Mouse (Mus musculus): ENCODE results near the gene Zfp14.

Gene Zfp14

GRCm38 (mm10) chr7:30030677-30031076 lies 20.5 kb downstream of the Zfp14 start:
- intact Hi-C loops (cut with DNase I), result no loop called here

GRCm38 (mm10) chr7:30028572-30028971 lies 22.6 kb downstream of the Zfp14 start:
- intact Hi-C loops (cut with DNase I), result no loop called here

- intact Hi-C loops (cut with DNase I), result no loop called here
These were observed 23.8 kb downstream of the Zfp14 start for GRCm38 (mm10) chr7:30027331-30027730.

- intact Hi-C loops (cut with DNase I), result no loop called here
These were observed 25.8 kb downstream of the Zfp14 start for GRCm38 (mm10) chr7:30025358-30025757.

GRCm38 (mm10) chr7:30023800-30024199 lies 27.4 kb downstream of the Zfp14 start:
- intact Hi-C loops (cut with DNase I), result no loop called here

GRCm38 (mm10) chr7:30023324-30023723 lies 27.9 kb downstream of the Zfp14 start:
- intact Hi-C loops (cut with DNase I), result no loop called here

GRCm38 (mm10) chr7:30019543-30019942 lies 31.6 kb downstream of the Zfp14 start:
- intact Hi-C loops (cut with DNase I), result no loop called here

- intact Hi-C loops (cut with DNase I), result no loop called here
These were observed 34.0 kb downstream of the Zfp14 start for GRCm38 (mm10) chr7:30017226-30017625.

GRCm38 (mm10) chr7:30012956-30013363 lies 38.2 kb downstream of the Zfp14 start:
- intact Hi-C loops (cut with DNase I), result no loop called here

- intact Hi-C loops (cut with DNase I), result no loop called here
These were observed 40.5 kb downstream of the Zfp14 start for GRCm38 (mm10) chr7:30010551-30011195.

- intact Hi-C loops (cut with DNase I), result no loop called here
These were observed 41.7 kb downstream of the Zfp14 start for GRCm38 (mm10) chr7:30009321-30010085.

GRCm38 (mm10) chr7:30008020-30008690 lies 43.0 kb downstream of the Zfp14 start:
- intact Hi-C loops (cut with DNase I), result no loop called here

GRCm38 (mm10) chr7:30007601-30008000 lies 43.6 kb downstream of the Zfp14 start:
- intact Hi-C loops (cut with DNase I), result no loop called here

- intact Hi-C loops (cut with DNase I), result no loop called here
These were observed 50.6 kb downstream of the Zfp14 start for GRCm38 (mm10) chr7:30000601-30001000.

- intact Hi-C loops (cut with DNase I), result no loop called here
These were observed 56.0 kb downstream of the Zfp14 start for GRCm38 (mm10) chr7:29995134-29995533.

- intact Hi-C loops (cut with DNase I), result no loop called here
These were observed 57.8 kb downstream of the Zfp14 start for GRCm38 (mm10) chr7:29993340-29993739.

- intact Hi-C loops (cut with DNase I), result no loop called here
These were observed 58.5 kb downstream of the Zfp14 start for GRCm38 (mm10) chr7:29992698-29993097.

GRCm38 (mm10) chr7:29989031-29989430 lies 62.1 kb downstream of the Zfp14 start:
- intact Hi-C loops (cut with DNase I), result no loop called here

GRCm38 (mm10) chr7:29987551-29987950 lies 63.6 kb downstream of the Zfp14 start:
- intact Hi-C loops (cut with DNase I), result no loop called here
